Mouse (Mus musculus): ENCODE results near the gene Flcn.

DNA sequence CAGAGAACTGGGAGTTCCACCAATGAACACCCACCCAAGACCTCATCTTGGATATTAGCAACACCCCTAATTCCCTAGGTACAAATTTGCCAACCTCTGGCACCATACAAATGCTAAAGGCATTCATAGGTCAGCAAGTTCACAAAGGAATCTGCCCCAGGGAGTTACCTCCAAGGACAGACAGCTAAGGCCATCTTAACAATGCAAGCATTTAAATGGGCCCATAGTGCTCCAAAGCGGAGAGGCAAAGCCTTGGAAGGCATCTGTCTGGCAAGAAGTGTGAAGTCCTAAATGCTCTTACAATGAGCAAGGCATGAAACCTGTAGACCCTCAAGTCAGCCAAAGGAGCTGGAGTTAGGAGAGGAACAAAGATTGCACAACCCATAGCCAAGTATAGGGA, 4.5 kb upstream of the Flcn start:
- no peak for TF ChIP-seq POLR2A (IDR thresholded peaks at IDR 0.05; ENCODE audit: low read depth, low read length)
- TF ChIP-seq CTCF (IDR thresholded peaks at IDR 0.05; ENCODE audit: extremely low read depth, insufficient read depth, insufficient read length, insufficient replicate concordance) = no peak
